Mouse (Mus musculus) granulocyte monocyte progenitor cell, adult 5-6 weeks (primary cell): ENCODE measurements at regions not wholly inside any gene's neighbourhood (a gene's known extent, or its start where the extent isn't known, plus 50 kb on each side); places are given as distances from the start of the nearest gene placed in this dataset.
"Not testable (repeated sequence)": the region's sequence is repeated elsewhere in the genome, so short reads cannot be mapped to it uniquely, and the experiment has no call there.

Experiments used
- ATAC-seq: replicated peaks from 2 replicates; pipeline ENCODE4 v1.8.0; 2016; ENCODE audit warnings: mild to moderate bottlenecking, moderate TSS enrichment, inconsistent platforms; ENCODE audit not compliant: poor library complexity, severe bottlenecking

DNA sequence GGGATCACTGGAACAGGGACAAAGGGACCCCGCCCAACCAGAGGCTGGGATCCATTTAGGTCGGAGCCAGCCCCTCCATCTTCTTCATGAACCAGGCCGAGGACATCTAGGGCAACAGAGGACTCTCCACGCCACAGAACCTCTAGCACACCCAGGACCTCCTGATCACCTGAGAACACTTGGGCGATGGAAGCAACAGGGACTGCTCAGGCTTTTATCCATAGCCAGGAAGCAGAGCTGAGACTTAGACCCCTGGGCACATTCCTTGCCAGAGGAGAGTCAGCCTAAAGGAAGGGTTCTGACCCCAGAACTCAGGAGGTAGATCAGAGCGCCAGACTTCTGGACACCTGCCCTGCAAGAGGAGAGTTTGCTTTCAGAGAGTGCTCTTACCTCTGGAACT, 168.1 kb upstream of the Oprm1 start:
- no peak for ATAC-seq

DNA sequence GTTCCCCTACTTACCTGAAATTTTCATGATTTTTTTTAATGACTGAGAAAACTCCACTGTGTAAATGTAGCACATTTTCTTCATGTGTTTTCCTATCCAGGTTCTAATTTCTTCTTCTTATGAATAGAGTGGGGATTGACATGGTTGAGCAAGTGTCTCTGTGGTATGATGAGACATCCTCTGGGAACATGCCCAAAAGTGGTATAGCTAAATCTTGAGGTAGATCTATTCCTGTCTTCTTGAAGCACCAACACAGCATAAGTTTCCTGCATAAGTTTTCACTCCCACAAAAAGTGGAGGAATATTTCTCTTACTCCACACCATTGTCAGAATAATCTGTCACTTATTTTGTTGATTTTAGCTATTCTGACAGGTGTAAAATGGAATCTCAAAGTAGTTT, 161.1 kb upstream of the Oprm1 start:
- no peak for ATAC-seq

- not testable (repeated sequence) for ATAC-seq
Observed at GRCm38 (mm10) chr10:6598586-6598985, 159.7 kb upstream of the Oprm1 start.

DNA sequence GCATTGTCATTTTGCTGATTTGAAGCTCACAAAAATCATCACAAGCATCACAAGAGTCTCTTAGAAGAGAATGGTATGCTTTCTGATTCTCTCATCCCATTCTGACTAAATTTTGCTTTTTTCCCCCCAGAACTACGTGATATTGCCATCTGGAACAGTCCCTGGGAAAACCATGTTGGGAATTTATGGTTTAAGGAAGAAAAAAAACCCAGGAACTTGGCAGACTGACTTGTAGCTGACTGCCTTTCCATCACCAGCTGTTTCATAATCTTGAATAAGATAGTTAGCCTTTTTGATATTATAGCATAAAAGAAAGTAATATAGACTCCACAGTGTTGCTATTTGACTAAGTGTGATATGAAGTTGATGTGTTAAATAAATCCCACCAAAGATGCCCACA, 110.7 kb upstream of the Oprm1 start:
- no peak for ATAC-seq

GRCm38 (mm10) chr10:6685308-6686080, 72.8 kb upstream of the Oprm1 start:
- no peak; the same call in 1 of the 2 replicates for ATAC-seq

DNA sequence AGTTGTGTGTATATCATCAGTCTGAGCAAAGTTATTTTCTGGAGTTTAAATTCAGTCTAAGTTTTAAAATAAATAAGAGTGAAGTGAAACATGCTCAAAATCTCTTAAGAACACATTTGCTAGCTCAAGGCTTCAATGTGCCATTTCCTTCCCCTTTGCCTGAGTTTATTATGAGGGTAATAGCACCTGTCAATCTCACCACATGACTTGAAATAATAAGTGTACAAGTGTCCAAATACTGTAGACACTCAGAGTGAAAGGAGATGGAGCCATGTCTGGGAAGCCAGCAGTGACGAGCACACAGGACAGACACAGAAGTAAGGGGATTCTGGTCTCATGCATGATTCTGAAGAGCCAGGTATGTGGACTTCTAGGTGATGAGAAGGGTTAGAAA, 72.2 kb upstream of the Oprm1 start:
- ATAC-seq: no peak
